Mouse (Mus musculus) embryonic fibroblast, embryonic 13.5 days (primary cell): ENCODE results near the gene Gm9857.

Experiments used
- CTCF ChIP-seq: IDR thresholded peaks from 2 replicates; pipeline ENCODE4 v1.5.1; 2011; ENCODE audit warnings: mild to moderate bottlenecking, control low read depth, low read length, moderate library complexity, borderline replicate concordance; ENCODE audit not compliant: insufficient read depth
- POLR2A ChIP-seq: IDR thresholded peaks from 2 replicates; pipeline ENCODE4 v1.6.1; 2011; ENCODE audit warnings: low read depth, mild to moderate bottlenecking, control low read depth, low read length, moderate library complexity

- TF ChIP-seq POLR2A (no peak), CTCF (no peak)
Measured at GRCm38 (mm10) chr3:108902934-108903333, 37.3 kb downstream of the Gm9857 start.
